Mouse (Mus musculus) brain, embryonic 14.5 days (tissue): ENCODE results near the gene Itm2b.

ENCODE experiments used
- CTCF ChIP-seq: fragments of 200-500 bp; IDR thresholded peaks from 2 replicates; pipeline ENCODE4 v1.5.1; 2012; ENCODE audit warnings: inconsistent platforms, mild to moderate bottlenecking, moderate library complexity, borderline replicate concordance; ENCODE audit not compliant: insufficient read depth, insufficient read length; ENCODE audit errors: extremely low read depth
- POLR2A ChIP-seq: fragments of 200-500 bp; IDR thresholded peaks from 2 replicates; pipeline ENCODE4 v1.6.1; 2012; ENCODE audit warnings: mild to moderate bottlenecking, inconsistent platforms, borderline replicate concordance; ENCODE audit not compliant: poor library complexity, insufficient read depth, insufficient read length, severe bottlenecking; ENCODE audit errors: extremely low read depth

- TF ChIP-seq CTCF (no peak), POLR2A (peak; percentile 81)
Observed at GRCm38 (mm10) chr14:73325456-73326381, 59.4 kb downstream of the Itm2b start, which contains the start of gene Rb1.
